Mouse (Mus musculus) embryonic facial prominence, embryonic 15.5 days (tissue): ENCODE measurements around the gene Cdk5. TPM values are rescaled to one million over a fixed set of nuclear protein-coding genes. Genes with fewer than 3 reads are reported as not detected.

Experiments used
- ATAC-seq: fragments of 200-750 bp; cut with Nextera tagmentation; 2 replicates; pipeline ENCODE4 v1.8.0; 2017; ENCODE audit warnings: low read depth, moderate TSS enrichment; ENCODE audit not compliant: insufficient number of reproducible peaks, low FRiP score, low TSS enrichment
- H3K27ac ChIP-seq: fragments of 300-500 bp; sonication (generic); replicated peaks from 2 replicates; pipeline ENCODE4 v1.5.1; 2015; ENCODE audit warnings: mild to moderate bottlenecking, inconsistent platforms
- H3K27me3 ChIP-seq: fragments of 300-500 bp; sonication (generic); 2 replicates; pipeline ENCODE4 v1.6.1; 2015; ENCODE audit warnings: inconsistent platforms
- H3K36me3 ChIP-seq: fragments of 300-500 bp; sonication (generic); 2 replicates; pipeline ENCODE4 v1.6.1; 2015; ENCODE audit warnings: mild to moderate bottlenecking, inconsistent platforms
- H3K4me1 ChIP-seq: fragments of 300-500 bp; sonication (generic); 2 replicates; pipeline ENCODE4 v1.6.1; 2015; ENCODE audit warnings: inconsistent platforms
- H3K4me2 ChIP-seq: fragments of 300-500 bp; sonication (generic); replicated peaks from 2 replicates; pipeline ENCODE4 v1.6.1; 2015; ENCODE audit warnings: mild to moderate bottlenecking, inconsistent platforms
- H3K4me3 ChIP-seq: fragments of 300-500 bp; sonication (generic); replicated peaks from 2 replicates; pipeline ENCODE4 v1.5.1; 2015; ENCODE audit warnings: mild to moderate bottlenecking, inconsistent platforms
- H3K9ac ChIP-seq: fragments of 300-500 bp; sonication (generic); 2 replicates; pipeline ENCODE4 v1.6.1; 2015; ENCODE audit warnings: inconsistent platforms
- H3K9me3 ChIP-seq: fragments of 300-500 bp; sonication (generic); replicated peaks from 2 replicates; pipeline ENCODE4 v1.6.1; 2016; ENCODE audit warnings: inconsistent platforms
- WGBS: fragments of 180-500 bp; shearing (Covaris S2); methylation state at CpG from one replicate; pipeline ENCODE4 v1.1.7; 2015; 5-methylcytosine and 5-hydroxymethylcytosine counted together
- polyA plus RNA-seq: library from polyadenylated mRNA; unstranded; fragments of >200 nt; fragmentation: Nextera tagmentation; extraction: Ambion mirVana; gene quantifications from 2 replicates; pipeline ENCODE4 v1.2.1, GENCODE M21; 2015

The Cdk5 gene
- polyA plus RNA-seq, 1 experiment from 2014 or later = 52.9 TPM

GRCm38 (mm10) chr5:24427285-24427633 lies 3.9 kb upstream of the Cdk5 start:
- Histone ChIP-seq H3K36me3 (peaks cover 34% of the 10 kb centered on the region), H3K4me2 (peak overlapping the region; percentile 84), H3K9me3 (no peaks in the 10 kb centered on the region), H3K27me3 (no peaks in the 10 kb centered on the region), H3K9ac (no peak overlapping the region), H3K4me3 (peak overlapping the region; percentile 59), H3K4me1 (peaks cover 50% of the 10 kb centered on the region), H3K27ac (no peak overlapping the region)
- ATAC-seq = no peak
- WGBS = 22% methylated on average over 12 of the region's 12 CpGs

- ATAC-seq = no peak
Measured at GRCm38 (mm10) chr5:24426556-24427284, 3.4 kb upstream of the Cdk5 start.

GRCm38 (mm10) chr5:24426037-24426432 lies 2.7 kb upstream of the Cdk5 start:
- no peak for ATAC-seq

More at GRCm38 (mm10) chr5:24426556-24427284, 3.4 kb upstream of the Cdk5 start:
- H3K4me1 ChIP-seq = peaks cover 51% of the 10 kb centered on the region
- H3K4me3 ChIP-seq = peak overlapping the region; percentile 59
- no peak overlapping the region for H3K9ac ChIP-seq
- H3K27ac ChIP-seq = no peak overlapping the region
- H3K9me3 ChIP-seq = no peaks in the 10 kb centered on the region
- 12% methylated on average over 9 of the region's 9 CpGs for WGBS
- no peaks in the 10 kb centered on the region for H3K27me3 ChIP-seq
- peaks cover 28% of the 10 kb centered on the region for H3K36me3 ChIP-seq
- H3K4me2 ChIP-seq = peak overlapping the region; percentile 84

GRCm38 (mm10) chr5:24425421-24426036 lies 2.2 kb upstream of the Cdk5 start:
- WGBS = under 1% methylated on average over 26 of the region's 30 CpGs
- Histone ChIP-seq H3K4me2 (peak overlapping the region; percentile 84), H3K27ac (peak overlapping the region; percentile 93), H3K36me3 (peaks cover 25% of the 10 kb centered on the region), H3K4me3 (peak overlapping the region; percentile 59), H3K9me3 (no peaks in the 10 kb centered on the region), H3K4me1 (peaks cover 51% of the 10 kb centered on the region), H3K9ac (peak overlapping the region; percentile 49), H3K27me3 (no peaks in the 10 kb centered on the region)
- ATAC-seq = no peak

More at GRCm38 (mm10) chr5:24426037-24426432, 2.7 kb upstream of the Cdk5 start:
- 1% methylated on average over 10 of the region's 10 CpGs for WGBS
- peaks cover 25% of the 10 kb centered on the region for H3K36me3 ChIP-seq
- H3K9me3 ChIP-seq = no peaks in the 10 kb centered on the region
- no peaks in the 10 kb centered on the region for H3K27me3 ChIP-seq
- H3K4me3 ChIP-seq = peak overlapping the region; percentile 59
- peak overlapping the region; percentile 93 for H3K27ac ChIP-seq
- H3K9ac ChIP-seq = peak overlapping the region; percentile 49
- peak overlapping the region; percentile 84 for H3K4me2 ChIP-seq
- peaks cover 51% of the 10 kb centered on the region for H3K4me1 ChIP-seq

- peak overlapping the region; percentile 93 for H3K27ac ChIP-seq
- peak overlapping the region; percentile 84 for H3K4me2 ChIP-seq
- peaks cover 25% of the 10 kb centered on the region for H3K36me3 ChIP-seq
- under 1% methylated on average over 58 of the region's 60 CpGs for WGBS
- H3K9me3 ChIP-seq = no peaks in the 10 kb centered on the region
- peak; percentile 41; the same call in 1 of the 2 replicates for ATAC-seq
- peak overlapping the region; percentile 49 for H3K9ac ChIP-seq
- H3K4me3 ChIP-seq = peak overlapping the region; percentile 59
- H3K27me3 ChIP-seq = no peaks in the 10 kb centered on the region
- H3K4me1 ChIP-seq = peaks cover 51% of the 10 kb centered on the region
Measured at GRCm38 (mm10) chr5:24424861-24425411, 1.6 kb upstream of the Cdk5 start.

- Histone ChIP-seq H3K9me3 (no peaks in the 10 kb centered on the region), H3K4me1 (peaks cover 51% of the 10 kb centered on the region), H3K4me2 (peak overlapping the region; percentile 84), H3K4me3 (peak overlapping the region; percentile 59), H3K36me3 (peaks cover 25% of the 10 kb centered on the region), H3K27ac (peak overlapping the region; percentile 93), H3K27me3 (no peaks in the 10 kb centered on the region), H3K9ac (peak overlapping the region; percentile 49)
- ATAC-seq = peak; percentile 3; the same call in 1 of the 2 replicates
- 9% methylated on average over 21 of the region's 21 CpGs for WGBS
Measured at GRCm38 (mm10) chr5:24424004-24424781, 863 bp upstream of the Cdk5 start.

GRCm38 (mm10) chr5:24420381-24420780 lies 2.9 kb downstream of the Cdk5 start:
- 85% methylated on average over 9 of the region's 9 CpGs for WGBS
- Histone ChIP-seq H3K9ac (no peak overlapping the region), H3K4me2 (no peak overlapping the region), H3K36me3 (peaks cover 25% of the 10 kb centered on the region), H3K27me3 (no peaks in the 10 kb centered on the region), H3K27ac (no peak overlapping the region), H3K4me3 (no peak overlapping the region), H3K9me3 (no peaks in the 10 kb centered on the region), H3K4me1 (peaks cover 30% of the 10 kb centered on the region)
- ATAC-seq = no peak

GRCm38 (mm10) chr5:24417587-24417986 lies 5.7 kb downstream of the Cdk5 start:
- Histone ChIP-seq H3K4me1 (peaks cover 32% of the 10 kb centered on the region), H3K36me3 (peaks cover 25% of the 10 kb centered on the region), H3K4me3 (no peak overlapping the region), H3K4me2 (no peak overlapping the region), H3K9ac (no peak overlapping the region), H3K9me3 (no peaks in the 10 kb centered on the region), H3K27ac (no peak overlapping the region), H3K27me3 (no peaks in the 10 kb centered on the region)
- no peak for ATAC-seq
- whole genome bisulfite sequencing = 75% methylated on average over 10 of the region's 10 CpGs

GRCm38 (mm10) chr5:24416222-24416736 lies 7.1 kb downstream of the Cdk5 start:
- no peaks in the 10 kb centered on the region for H3K9me3 ChIP-seq
- H3K4me2 ChIP-seq = peak overlapping the region; percentile 28
- peak; percentile 8; the same call in 1 of the 2 replicates for ATAC-seq

GRCm38 (mm10) chr5:24413938-24414337 lies 9.4 kb downstream of the Cdk5 start:
- Histone ChIP-seq H3K27me3 (no peaks in the 10 kb centered on the region), H3K27ac (no peak overlapping the region), H3K4me2 (no peak overlapping the region), H3K9me3 (no peaks in the 10 kb centered on the region), H3K9ac (no peak overlapping the region), H3K4me3 (no peak overlapping the region), H3K4me1 (peaks cover 28% of the 10 kb centered on the region), H3K36me3 (peaks cover 1% of the 10 kb centered on the region)
- ATAC-seq = no peak
- WGBS = 73% methylated on average over 13 of the region's 13 CpGs

More at GRCm38 (mm10) chr5:24416222-24416736, 7.1 kb downstream of the Cdk5 start:
- Histone ChIP-seq H3K36me3 (peaks cover 25% of the 10 kb centered on the region), H3K4me1 (peaks cover 28% of the 10 kb centered on the region), H3K27me3 (no peaks in the 10 kb centered on the region), H3K4me3 (no peak overlapping the region), H3K9ac (no peak overlapping the region), H3K27ac (no peak overlapping the region)
- WGBS = 3% methylated on average over 21 of the region's 21 CpGs
